Mouse (Mus musculus): ENCODE measurements around the gene Nme3. TPM values are rescaled to one million over a fixed set of nuclear protein-coding genes. Genes with fewer than 3 reads are reported as not detected.
"Not testable (repeated sequence)": the region's sequence is repeated elsewhere in the genome, so short reads cannot be mapped to it uniquely, and the experiment has no call there.

Nme3 gene
- total RNA-seq, 2 experiments from 2014 or later, result 30.2 to 32.4 TPM

DNA sequence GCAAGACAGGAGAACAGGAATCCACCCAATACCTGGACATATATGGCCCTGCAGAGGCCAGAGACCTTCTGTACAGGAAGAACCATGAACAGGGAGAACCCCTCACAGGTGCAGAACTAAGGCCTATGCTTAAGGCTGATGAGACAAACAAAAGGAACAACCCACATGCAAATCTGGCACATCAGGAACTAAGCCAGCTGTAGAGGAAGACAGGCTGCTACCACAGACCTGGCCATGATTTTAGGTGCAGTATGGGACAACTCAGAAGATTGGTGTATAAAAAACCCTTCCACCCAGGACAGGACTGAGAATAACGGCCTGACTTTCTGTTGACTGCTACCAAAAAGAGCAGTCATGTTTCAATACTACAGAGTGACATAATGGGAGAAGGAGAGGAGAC lies 47.3 kb downstream of the Nme3 start:
- DNase-seq, result not testable (repeated sequence)
- intact Hi-C loops (cut with DNase I), result loop anchor here (2.0 to 10.0 kb wide), 2 partner anchors 341 to 421 kb away; partner anchors contain the start of genes Tpsb2 and Tpsg1

Other genes starting within 250 kb of the Nme3 start
- gene Slc9a3r2, start 246.2 kb upstream of the Nme3 start, total RNA-seq (2021), result 100 to 1,000 TPM in 1 of 2 experiments, 10 to 100 TPM in 1; 91.1 to 140 TPM
- not detected for gene Npw, start 238.0 kb upstream of the Nme3 start, total RNA-seq (2021)
- 10 to 100 TPM; 17.3 to 19.0 TPM for gene Zfp598, start 226.8 kb upstream of the Nme3 start, total RNA-seq (2021)
- gene Syngr3, start 206.5 kb upstream of the Nme3 start, total RNA-seq (2021), result under 1 TPM; 0.14 to 0.22 TPM
- gene Gfer, start 200.3 kb upstream of the Nme3 start, total RNA-seq (2021), result 10 to 100 TPM; 19.3 to 22.8 TPM
- gene Noxo1, start 200.3 kb upstream of the Nme3 start, total RNA-seq (2021), result 1 to 10 TPM in 1 of 2 experiments, under 1 TPM in 1; 0.33 to 1.3 TPM
- gene Tbl3, start 188.8 kb upstream of the Nme3 start, total RNA-seq (2021), result 10 to 100 TPM; 16.3 to 17.7 TPM
- not detected for gene Rnf151, start 178.4 kb upstream of the Nme3 start, total RNA-seq (2021)
- gene Rps2, start 178.4 kb upstream of the Nme3 start, total RNA-seq (2021), result 100 to 1,000 TPM; 668 to 757 TPM
- gene Ndufb10, start 172.0 kb upstream of the Nme3 start, total RNA-seq (2021), result 1,000 to 10,000 TPM in 1 of 2 experiments, 100 to 1,000 TPM in 1; 979 to 1,034 TPM
- gene Rpl3l, start 168.7 kb upstream of the Nme3 start, total RNA-seq (2021), result 100 to 1,000 TPM; 400 to 416 TPM
- gene Msrb1, start 159.9 kb upstream of the Nme3 start, total RNA-seq (2021), result 100 to 1,000 TPM; 160 to 183 TPM
- not detected for gene Hs3st6, start 143.5 kb upstream of the Nme3 start, total RNA-seq (2021)
- not detected for gene Meiob, start 92.2 kb upstream of the Nme3 start, total RNA-seq (2021)
- 100 to 1,000 TPM; 102 to 104 TPM for gene Hagh, start 56.4 kb upstream of the Nme3 start, total RNA-seq (2021)
- gene Fahd1, start 46.1 kb upstream of the Nme3 start, total RNA-seq (2021), result 10 to 100 TPM; 72.0 to 76.5 TPM
- 1 to 10 TPM; 7.7 to 8.8 TPM for gene Igfals, start 30.5 kb upstream of the Nme3 start, total RNA-seq (2021)
- gene Nubp2, start 10.2 kb upstream of the Nme3 start, total RNA-seq (2021), result 10 to 100 TPM; 20.0 to 22.4 TPM
- 10 to 100 TPM; 26.3 to 28.0 TPM for gene Spsb3, start 9.9 kb upstream of the Nme3 start, total RNA-seq (2021)
- gene Eme2, start 1.4 kb upstream of the Nme3 start, total RNA-seq (2021), result 10 to 100 TPM; 18.8 to 19.0 TPM
- 100 to 1,000 TPM; 103 to 113 TPM for gene Mrps34, start 1.4 kb upstream of the Nme3 start, total RNA-seq (2021)
- gene Mapk8ip3, start 40.5 kb downstream of the Nme3 start, total RNA-seq (2021), result 10 to 100 TPM; 58.9 to 63.0 TPM
- 1 to 10 TPM; 6.4 to 7.9 TPM for gene Jpt2, start 64.2 kb downstream of the Nme3 start, total RNA-seq (2021)
- 10 to 100 TPM; 12.6 to 13.1 TPM for gene Cramp1l, start 119.3 kb downstream of the Nme3 start, total RNA-seq (2021)
- 1 to 10 TPM; 5.7 to 7.3 TPM for gene Ift140, start 119.6 kb downstream of the Nme3 start, total RNA-seq (2021)
- 10 to 100 TPM; 34.5 to 36.7 TPM for gene Tmem204, start 187.1 kb downstream of the Nme3 start, total RNA-seq (2021)
- gene Telo2, start 219.5 kb downstream of the Nme3 start, total RNA-seq (2021), result 10 to 100 TPM; 12.4 to 12.7 TPM
- gene Ptx4, start 224.3 kb downstream of the Nme3 start, total RNA-seq (2021), result 1 to 10 TPM; 4.2 to 6.7 TPM
- 10 to 100 TPM; 28.7 to 34.3 TPM for gene Clcn7, start 236.9 kb downstream of the Nme3 start, total RNA-seq (2021)